Mouse (Mus musculus) small intestine, adult 2 months (tissue): ENCODE data around the gene Tmem139. TPM values are rescaled to one million over a fixed set of nuclear protein-coding genes. Genes with fewer than 3 reads are reported as not detected.

ENCODE experiments used
- H3K27ac ChIP-seq: fragments of 200-500 bp; 2 replicates; pipeline ENCODE4 v1.5.1; 2012; ENCODE audit warnings: low read depth, low read length, control low read depth, inconsistent platforms; ENCODE audit not compliant: insufficient read depth
- H3K27me3 ChIP-seq: fragments of 200-500 bp; 2 replicates; pipeline ENCODE4 v1.6.1; 2012; ENCODE audit warnings: mild to moderate bottlenecking, moderate library complexity, low read length, inconsistent platforms; ENCODE audit not compliant: control insufficient read depth, insufficient read depth
- H3K36me3 ChIP-seq: fragments of 200-500 bp; 2 replicates; pipeline ENCODE4 v1.6.1; 2012; ENCODE audit warnings: mild to moderate bottlenecking, low read length, control low read depth, inconsistent platforms; ENCODE audit not compliant: control insufficient read depth, insufficient read depth
- H3K4me1 ChIP-seq: fragments of 200-500 bp; 2 replicates; pipeline ENCODE4 v1.6.1; 2012; ENCODE audit warnings: low read length, inconsistent platforms, mixed read lengths; ENCODE audit not compliant: control insufficient read depth, insufficient read depth, insufficient read length
- H3K4me3 ChIP-seq: fragments of 200-500 bp; 2 replicates; pipeline ENCODE4 v1.5.1; 2012; ENCODE audit warnings: low read depth, mild to moderate bottlenecking, control low read depth, inconsistent platforms, low read length, moderate library complexity
- CTCF ChIP-seq: fragments of 200-500 bp; IDR thresholded peaks from 2 replicates; pipeline ENCODE4 v1.5.1; 2012; ENCODE audit warnings: low read depth, mild to moderate bottlenecking, control low read depth, inconsistent platforms, low read length, moderate library complexity, mixed read lengths; ENCODE audit not compliant: insufficient replicate concordance, insufficient read length; ENCODE audit errors: extremely low read depth
- POLR2A ChIP-seq: fragments of 200-500 bp; IDR thresholded peaks from 2 replicates; pipeline ENCODE4 v1.6.1; 2012; ENCODE audit warnings: low read depth, mild to moderate bottlenecking, control low read depth, inconsistent platforms, low read length, moderate library complexity
- WGBS: fragments of 180-500 bp; shearing (Covaris S2); methylation state at CpG from one replicate; pipeline ENCODE4 v1.1.7; 2018; 5-methylcytosine and 5-hydroxymethylcytosine counted together
- polyA plus RNA-seq: library from polyadenylated mRNA; depleted of rRNA; stranded (reverse); fragments of >200 nt; gene quantifications from 2 replicates; pipeline ENCODE4 v1.2.3, GENCODE M21; 2012; rRNA removed

Tmem139 gene
- polyA plus RNA-seq, result 20.1 and 23.1 TPM in 2 replicates

- TF ChIP-seq POLR2A (0 out of 2 replicates have a peak, but pooled peaks have one; percentile 32), CTCF (no peak)
- Histone ChIP-seq H3K36me3 (no peaks in the 10 kb centered on the region), H3K4me3 (peak within 1 kb of the TSS; percentile 68), H3K27me3 (no peaks in the 10 kb centered on the region), H3K27ac (peak within 1 kb of the TSS; percentile 94), H3K4me1 (peaks cover 14% of the 10 kb centered on the region)
- WGBS, result 14% methylated on average over 20 of the region's 20 CpGs
Observed at GRCm38 (mm10) chr6:42261524-42262170, at the start of gene Tmem139. Tmem139 (plus strand) TSS chr6:42261970.

GRCm38 (mm10) chr6:42215028-42215427, 46.7 kb upstream of the Tmem139 start, which contains the start of gene Tas2r144:
Tas2r144 (plus strand) TSS chr6:42215328.
- Histone ChIP-seq H3K4me3 (no peak within 1 kb of the TSS), H3K27me3 (no peaks in the 10 kb centered on the region), H3K36me3 (no peaks in the 10 kb centered on the region), H3K27ac (no peak within 1 kb of the TSS), H3K4me1 (no peaks in the 10 kb centered on the region)
- TF ChIP-seq POLR2A (no peak), CTCF (no peak)
- WGBS, result 69% methylated on average over 2 of the region's 2 CpGs

GRCm38 (mm10) chr6:42222286-42222685, 39.5 kb upstream of the Tmem139 start:
- Histone ChIP-seq H3K27ac (no peak overlapping the region), H3K4me3 (no peak overlapping the region), H3K4me1 (peaks cover 2% of the 10 kb centered on the region), H3K36me3 (no peaks in the 10 kb centered on the region), H3K27me3 (no peaks in the 10 kb centered on the region)
- WGBS, result 61% methylated on average over 3 of the region's 3 CpGs
- TF ChIP-seq CTCF (no peak), POLR2A (no peak)

- H3K27ac ChIP-seq, result no peak overlapping the region
- WGBS, result 45% methylated on average over 4 of the region's 4 CpGs
- no peaks in the 10 kb centered on the region for H3K27me3 ChIP-seq
- no peaks in the 10 kb centered on the region for H3K36me3 ChIP-seq
- TF ChIP-seq CTCF, result no peak
- no peak for TF ChIP-seq POLR2A
- H3K4me1 ChIP-seq, result peaks cover 4% of the 10 kb centered on the region
- no peak overlapping the region for H3K4me3 ChIP-seq
Observed at GRCm38 (mm10) chr6:42225046-42225445, 36.7 kb upstream of the Tmem139 start.

GRCm38 (mm10) chr6:42227240-42228101, 34.3 kb upstream of the Tmem139 start:
- Histone ChIP-seq H3K36me3 (no peaks in the 10 kb centered on the region), H3K27ac (peak overlapping the region; percentile 67; the same call in 1 of the 2 replicates), H3K27me3 (no peaks in the 10 kb centered on the region), H3K4me3 (no peak overlapping the region), H3K4me1 (peaks cover 4% of the 10 kb centered on the region)
- 12% methylated on average over 17 of the region's 17 CpGs for WGBS
- TF ChIP-seq CTCF (peak; percentile 19; the same call in 1 of the 2 replicates), POLR2A (no peak)

- Histone ChIP-seq H3K4me1 (peaks cover 4% of the 10 kb centered on the region), H3K27me3 (no peaks in the 10 kb centered on the region), H3K4me3 (no peak overlapping the region), H3K36me3 (no peaks in the 10 kb centered on the region), H3K27ac (no peak overlapping the region)
- TF ChIP-seq CTCF, result no peak
- TF ChIP-seq POLR2A, result peak; percentile 35; the same call in 1 of the 2 replicates
- 23% methylated on average over 4 of the region's 4 CpGs for WGBS
Observed at GRCm38 (mm10) chr6:42229610-42230009, 32.2 kb upstream of the Tmem139 start.

- TF ChIP-seq CTCF, result no peak
- TF ChIP-seq POLR2A, result no peak
- no peak overlapping the region for H3K4me3 ChIP-seq
- WGBS, result 95% methylated on average over 3 of the region's 3 CpGs
- peaks cover 2% of the 10 kb centered on the region for H3K4me1 ChIP-seq
- H3K27ac ChIP-seq, result no peak overlapping the region
- H3K36me3 ChIP-seq, result no peaks in the 10 kb centered on the region
- H3K27me3 ChIP-seq, result no peaks in the 10 kb centered on the region
Observed at GRCm38 (mm10) chr6:42231191-42231590, 30.6 kb upstream of the Tmem139 start.
